Mouse (Mus musculus) ovary, postnatal 14 days (tissue): ENCODE data around the gene Rad50.

Source experiments
- DNase-seq: peaks from one replicate; pipeline ENCODE4 v3.0.0; 2022; ENCODE audit warnings: low spot score

The Rad50 gene

GRCm38 (mm10) chr11:53633644-53634043 is 73.5 kb downstream of the Rad50 start:
- no peak for DNase-seq

GRCm38 (mm10) chr11:53632122-53632733 is 74.9 kb downstream of the Rad50 start:
- no peak for DNase-seq

GRCm38 (mm10) chr11:53627859-53628258 is 79.3 kb downstream of the Rad50 start:
- DNase-seq, result peak; percentile 68

GRCm38 (mm10) chr11:53626802-53627373 is 80.2 kb downstream of the Rad50 start:
- DNase-seq, result no peak

GRCm38 (mm10) chr11:53624124-53624523 is 83.0 kb downstream of the Rad50 start:
- DNase-seq, result no peak

GRCm38 (mm10) chr11:53623573-53623972 is 83.5 kb downstream of the Rad50 start:
- no peak for DNase-seq

- DNase-seq, result no peak
Observed at GRCm38 (mm10) chr11:53622440-53622806, 84.7 kb downstream of the Rad50 start.

GRCm38 (mm10) chr11:53621582-53622439 is 85.3 kb downstream of the Rad50 start:
- no peak for DNase-seq

- no peak for DNase-seq
Observed at GRCm38 (mm10) chr11:53620094-53620493, 87.0 kb downstream of the Rad50 start.

GRCm38 (mm10) chr11:53619428-53619827 is 87.7 kb downstream of the Rad50 start:
- DNase-seq, result no peak

- DNase-seq, result no peak
Observed at GRCm38 (mm10) chr11:53618619-53619198, 88.4 kb downstream of the Rad50 start, which contains the start of gene Il4. Gene Il4, minus strand, starts transcription at chr11:53618669.

- no peak for DNase-seq
Observed at GRCm38 (mm10) chr11:53617562-53618109, 89.5 kb downstream of the Rad50 start.

GRCm38 (mm10) chr11:53616748-53617558 is 90.2 kb downstream of the Rad50 start:
- no peak for DNase-seq

GRCm38 (mm10) chr11:53615575-53615974 is 91.5 kb downstream of the Rad50 start:
- DNase-seq, result no peak

GRCm38 (mm10) chr11:53615172-53615571 is 91.9 kb downstream of the Rad50 start:
- no peak for DNase-seq

GRCm38 (mm10) chr11:53609672-53610071 is 97.4 kb downstream of the Rad50 start:
- DNase-seq, result no peak

- no peak for DNase-seq
Observed at GRCm38 (mm10) chr11:53609231-53609630, 97.9 kb downstream of the Rad50 start.

GRCm38 (mm10) chr11:53605609-53606008 is 101.5 kb downstream of the Rad50 start:
- DNase-seq, result no peak

- no peak for DNase-seq
Observed at GRCm38 (mm10) chr11:53604983-53605382, 102.1 kb downstream of the Rad50 start.
